Mouse (Mus musculus) heart, embryonic 12.5 days (tissue): Measurements from ENCODE around the gene Plcl2. TPM values are rescaled to one million over a fixed set of nuclear protein-coding genes. Genes with fewer than 3 reads are reported as not detected.

Experiments
- ATAC-seq: fragments of 200-750 bp; cut with Nextera tagmentation; 2 replicates; pipeline ENCODE4 v1.8.0; 2017; ENCODE audit warnings: moderate TSS enrichment, moderate library complexity; ENCODE audit not compliant: insufficient number of reproducible peaks, low FRiP score
- H3K27ac ChIP-seq: fragments of 300-500 bp; sonication (generic); 2 replicates; pipeline ENCODE4 v1.5.1; 2016; ENCODE audit warnings: mild to moderate bottlenecking, moderate library complexity; ENCODE audit not compliant: poor library complexity, severe bottlenecking
- H3K27me3 ChIP-seq: fragments of 300-500 bp; sonication (generic); replicated peaks from 2 replicates; pipeline ENCODE4 v1.6.1; 2016; ENCODE audit warnings: mild to moderate bottlenecking, moderate library complexity
- H3K36me3 ChIP-seq: fragments of 300-500 bp; sonication (generic); 2 replicates; pipeline ENCODE4 v1.6.1; 2016; ENCODE audit warnings: mild to moderate bottlenecking, moderate library complexity
- H3K4me1 ChIP-seq: fragments of 300-500 bp; sonication (generic); replicated peaks from 2 replicates; pipeline ENCODE4 v1.6.1; 2016; ENCODE audit warnings: mild to moderate bottlenecking
- H3K4me2 ChIP-seq: fragments of 300-500 bp; sonication (generic); 2 replicates; pipeline ENCODE4 v1.6.1; 2016; ENCODE audit warnings: mild to moderate bottlenecking, moderate library complexity
- H3K4me3 ChIP-seq: fragments of 300-500 bp; sonication (generic); 2 replicates; pipeline ENCODE4 v1.5.1; 2016; ENCODE audit warnings: mild to moderate bottlenecking
- H3K9ac ChIP-seq: fragments of 300-500 bp; sonication (generic); 2 replicates; pipeline ENCODE4 v1.6.1; 2016; ENCODE audit warnings: mild to moderate bottlenecking, moderate library complexity
- H3K9me3 ChIP-seq: fragments of 300-500 bp; sonication (generic); replicated peaks from 2 replicates; pipeline ENCODE4 v1.6.1; 2016; ENCODE audit warnings: mild to moderate bottlenecking, moderate library complexity
- WGBS: fragments of 180-500 bp; shearing (Covaris S2); methylation state at CpG from one replicate; pipeline ENCODE4 v1.1.7; 2016; 5-methylcytosine and 5-hydroxymethylcytosine counted together
- polyA plus RNA-seq: library from polyadenylated mRNA; unstranded; fragments of >200 nt; fragmentation: Nextera tagmentation; extraction: Ambion mirVana; gene quantifications from 2 replicates; pipeline ENCODE4 v1.2.1, GENCODE M21; 2016

The Plcl2 gene
- polyA plus RNA-seq, 1 experiment from 2014 or later, result 4.6 TPM

GRCm38 (mm10) chr17:50503075-50503474, 6.1 kb upstream of the Plcl2 start:
- Histone ChIP-seq H3K4me3 (no peak overlapping the region), H3K9me3 (no peaks in the 10 kb centered on the region), H3K27ac (no peak overlapping the region), H3K4me2 (no peak overlapping the region), H3K4me1 (no peaks in the 10 kb centered on the region), H3K36me3 (no peaks in the 10 kb centered on the region), H3K9ac (no peak overlapping the region), H3K27me3 (0 out of 2 replicates have a peak, but pooled peaks cover 4% of the 10 kb centered on the region)
- no peak for ATAC-seq
- WGBS, result 83% methylated on average over 7 of the region's 7 CpGs

- Histone ChIP-seq H3K36me3 (no peaks in the 10 kb centered on the region), H3K4me3 (no peak overlapping the region), H3K9ac (no peak overlapping the region), H3K27ac (no peak overlapping the region), H3K27me3 (0 out of 2 replicates have a peak, but pooled peaks cover 4% of the 10 kb centered on the region), H3K4me1 (0 out of 2 replicates have a peak, but pooled peaks cover 3% of the 10 kb centered on the region), H3K4me2 (no peak overlapping the region), H3K9me3 (no peaks in the 10 kb centered on the region)
- no peak for ATAC-seq
- WGBS, result 67% methylated on average over 6 of the region's 6 CpGs
Measured at GRCm38 (mm10) chr17:50504070-50504846, 4.9 kb upstream of the Plcl2 start.

GRCm38 (mm10) chr17:50505910-50506634, 3.1 kb upstream of the Plcl2 start:
- H3K9ac ChIP-seq, result no peak overlapping the region
- WGBS, result 66% methylated on average over 10 of the region's 10 CpGs
- peaks cover 7% of the 10 kb centered on the region for H3K4me1 ChIP-seq
- H3K4me3 ChIP-seq, result no peak overlapping the region
- no peak overlapping the region for H3K4me2 ChIP-seq
- H3K27me3 ChIP-seq, result 0 out of 2 replicates have a peak, but pooled peaks cover 4% of the 10 kb centered on the region
- no peak overlapping the region for H3K27ac ChIP-seq
- H3K9me3 ChIP-seq, result no peaks in the 10 kb centered on the region
- H3K36me3 ChIP-seq, result no peaks in the 10 kb centered on the region
- no peak for ATAC-seq

- Histone ChIP-seq H3K9ac (no peak overlapping the region), H3K9me3 (no peaks in the 10 kb centered on the region), H3K4me1 (peaks cover 7% of the 10 kb centered on the region), H3K4me3 (no peak overlapping the region), H3K27ac (no peak overlapping the region), H3K27me3 (0 out of 2 replicates have a peak, but pooled peaks cover 4% of the 10 kb centered on the region), H3K4me2 (no peak overlapping the region), H3K36me3 (no peaks in the 10 kb centered on the region)
- no peak for ATAC-seq
- 71% methylated on average over 13 of the region's 13 CpGs for WGBS
Measured at GRCm38 (mm10) chr17:50506861-50507321, 2.3 kb upstream of the Plcl2 start.

GRCm38 (mm10) chr17:50508055-50508774, 988 bp upstream of the Plcl2 start:
- H3K27me3 ChIP-seq, result 0 out of 2 replicates have a peak, but pooled peaks cover 4% of the 10 kb centered on the region
- H3K4me1 ChIP-seq, result peaks cover 7% of the 10 kb centered on the region
- H3K4me2 ChIP-seq, result peak overlapping the region; percentile 71
- peak overlapping the region; percentile 98 for H3K4me3 ChIP-seq
- H3K27ac ChIP-seq, result no peak overlapping the region
- 18% methylated on average over 18 of the region's 18 CpGs for WGBS
- ATAC-seq, result peak; percentile 16; the same call in 1 of the 2 replicates
- H3K9ac ChIP-seq, result peak overlapping the region; percentile 97
- no peaks in the 10 kb centered on the region for H3K9me3 ChIP-seq
- H3K36me3 ChIP-seq, result no peaks in the 10 kb centered on the region

GRCm38 (mm10) chr17:50508775-50509250, 390 bp upstream of the Plcl2 start:
- Histone ChIP-seq H3K4me2 (peak overlapping the region; percentile 71), H3K27me3 (0 out of 2 replicates have a peak, but pooled peaks cover 4% of the 10 kb centered on the region), H3K9ac (peak overlapping the region; percentile 97), H3K4me1 (peaks cover 7% of the 10 kb centered on the region), H3K36me3 (no peaks in the 10 kb centered on the region), H3K27ac (peak overlapping the region; percentile 73), H3K4me3 (peak overlapping the region; percentile 98), H3K9me3 (no peaks in the 10 kb centered on the region)
- WGBS, result under 1% methylated on average over 44 of the region's 72 CpGs
- ATAC-seq, result peak; percentile 80

GRCm38 (mm10) chr17:50510279-50510678, 1.1 kb downstream of the Plcl2 start:
- Histone ChIP-seq H3K27me3 (no peaks in the 10 kb centered on the region), H3K27ac (no peak overlapping the region), H3K9me3 (no peaks in the 10 kb centered on the region), H3K36me3 (no peaks in the 10 kb centered on the region), H3K4me1 (peaks cover 9% of the 10 kb centered on the region), H3K4me2 (peak overlapping the region; percentile 71), H3K4me3 (peak overlapping the region; percentile 98), H3K9ac (peak overlapping the region; percentile 97)
- ATAC-seq, result no peak
- 57% methylated on average over 2 of the region's 2 CpGs for WGBS

- WGBS, result 74% methylated on average over 1 of the region's 1 CpGs
- Histone ChIP-seq H3K9me3 (no peaks in the 10 kb centered on the region), H3K9ac (no peak overlapping the region), H3K36me3 (no peaks in the 10 kb centered on the region), H3K4me3 (no peak overlapping the region), H3K27me3 (no peaks in the 10 kb centered on the region), H3K4me1 (peaks cover 10% of the 10 kb centered on the region), H3K4me2 (peak overlapping the region; percentile 48), H3K27ac (no peak overlapping the region)
- ATAC-seq, result no peak
Measured at GRCm38 (mm10) chr17:50510741-50511140, 1.5 kb downstream of the Plcl2 start.

- WGBS, result 74% methylated on average over 5 of the region's 5 CpGs
- H3K4me3 ChIP-seq, result no peak overlapping the region
- no peaks in the 10 kb centered on the region for H3K27me3 ChIP-seq
- H3K9me3 ChIP-seq, result no peaks in the 10 kb centered on the region
- no peak overlapping the region for H3K27ac ChIP-seq
- ATAC-seq, result no peak
- H3K9ac ChIP-seq, result no peak overlapping the region
- H3K4me2 ChIP-seq, result no peak overlapping the region
- peaks cover 10% of the 10 kb centered on the region for H3K4me1 ChIP-seq
- no peaks in the 10 kb centered on the region for H3K36me3 ChIP-seq
Measured at GRCm38 (mm10) chr17:50512222-50512621, 3.0 kb downstream of the Plcl2 start.

- 89% methylated on average over 7 of the region's 7 CpGs for WGBS
- Histone ChIP-seq H3K27me3 (no peaks in the 10 kb centered on the region), H3K9me3 (no peaks in the 10 kb centered on the region), H3K4me2 (no peak overlapping the region), H3K9ac (no peak overlapping the region), H3K4me1 (peaks cover 10% of the 10 kb centered on the region), H3K4me3 (no peak overlapping the region), H3K36me3 (no peaks in the 10 kb centered on the region), H3K27ac (no peak overlapping the region)
- ATAC-seq, result no peak
Measured at GRCm38 (mm10) chr17:50512841-50513240, 3.6 kb downstream of the Plcl2 start.
